Mouse (Mus musculus) CD8-positive naive resting alpha-beta T cell, adult 57 days (primary cell): Measurements from ENCODE around the gene Gm13757. TPM values are rescaled to one million over a fixed set of nuclear protein-coding genes. Genes with fewer than 3 reads are reported as not detected.

Experiments
- total RNA-seq: library from RNA; stranded (reverse); gene quantifications from one replicate; pipeline ENCODE4 v1.2.4, GENCODE M21; 2023

Gene Gm13757
- not detected for total RNA-seq

DNA sequence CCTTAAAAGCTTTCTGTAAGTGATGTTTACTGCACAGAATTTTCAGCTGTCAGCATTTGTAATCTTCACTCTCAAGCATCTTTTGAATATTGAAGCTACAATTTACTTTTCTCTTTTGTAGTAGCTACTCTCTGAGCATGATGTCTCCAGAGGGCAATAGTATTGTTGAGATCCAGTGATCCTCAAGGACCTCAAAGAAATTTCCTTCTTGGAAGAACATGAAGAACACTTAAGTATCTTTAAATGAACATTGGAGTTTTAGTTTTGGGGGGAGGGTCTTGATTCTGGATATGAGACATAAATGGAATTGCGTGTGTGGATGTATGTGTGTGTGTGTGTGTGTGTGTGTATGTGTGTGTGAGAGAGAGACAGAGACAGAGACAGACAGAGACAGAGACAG is at the start of gene Gm13757:
Gene Gm13757, minus strand, starts transcription at position 101 of the 400 bp plus-strand sequence.

DNA sequence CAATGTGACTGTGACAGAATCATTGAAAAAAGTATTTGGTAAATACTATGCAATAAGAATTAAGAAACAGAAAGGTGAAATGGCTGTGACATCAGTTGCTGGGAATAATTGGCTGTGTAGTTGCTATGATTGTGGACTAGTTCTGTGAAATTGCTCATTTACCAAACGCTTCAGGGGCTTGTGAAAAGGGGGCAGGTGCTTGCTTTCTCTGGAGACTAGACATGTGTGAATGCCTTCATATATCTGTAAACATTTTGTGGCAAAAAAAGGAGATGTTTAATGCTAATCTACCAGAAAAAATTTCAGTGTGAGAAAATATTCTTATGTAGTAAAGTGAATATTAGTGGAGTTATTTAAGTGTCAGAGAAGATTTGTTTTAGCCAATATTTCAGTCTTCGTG is 44.1 kb upstream of the Gm13757 start, which contains the start of gene Olfr1185-ps1:
Gene Olfr1185-ps1, plus strand, starts transcription at position 301 of the 400 bp plus-strand sequence.

DNA sequence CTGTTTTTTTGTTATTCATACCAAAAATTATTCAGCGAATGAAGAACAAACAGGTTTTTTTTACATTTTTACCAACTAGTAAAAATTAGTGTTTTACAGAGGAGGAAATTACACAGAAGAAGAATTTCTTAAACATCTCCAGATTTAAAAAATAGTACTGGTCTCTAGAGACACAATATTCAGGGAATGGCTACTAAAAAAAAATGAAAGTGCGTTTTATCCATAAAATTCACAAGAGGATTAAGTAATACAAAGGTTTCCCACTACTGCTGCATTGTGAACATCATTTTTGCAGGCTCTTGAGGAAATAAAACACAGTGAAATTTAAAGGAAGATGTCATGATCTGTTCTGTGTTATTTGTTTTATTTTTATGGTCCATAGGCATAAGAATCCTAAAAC is 34.4 kb upstream of the Gm13757 start, which contains the start of gene Olfr1184:
Gene Olfr1184, plus strand, starts transcription at position 301 of the 400 bp plus-strand sequence.

DNA sequence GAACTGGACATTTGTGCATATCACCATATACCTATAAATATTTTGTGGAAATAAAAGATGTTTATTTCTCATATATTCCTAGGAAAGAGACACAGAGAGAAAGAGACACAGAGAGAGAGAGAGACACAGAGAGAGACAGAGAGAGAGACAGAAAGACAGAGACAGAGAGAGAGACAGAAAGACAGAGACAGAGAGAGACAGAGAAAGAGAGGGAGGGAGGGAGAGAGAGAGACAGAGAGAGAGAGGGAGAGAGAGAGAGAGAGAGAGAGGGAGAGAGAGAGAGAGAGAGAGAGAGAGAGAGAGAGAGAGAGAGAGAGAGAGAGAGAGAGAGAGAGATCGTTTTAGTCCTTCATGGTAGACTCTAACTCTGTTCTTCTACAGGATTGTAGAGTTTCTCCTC is 5.6 kb upstream of the Gm13757 start, which contains the start of gene Olfr1183:
Gene Olfr1183, plus strand, starts transcription at position 301 of the 400 bp plus-strand sequence.

DNA sequence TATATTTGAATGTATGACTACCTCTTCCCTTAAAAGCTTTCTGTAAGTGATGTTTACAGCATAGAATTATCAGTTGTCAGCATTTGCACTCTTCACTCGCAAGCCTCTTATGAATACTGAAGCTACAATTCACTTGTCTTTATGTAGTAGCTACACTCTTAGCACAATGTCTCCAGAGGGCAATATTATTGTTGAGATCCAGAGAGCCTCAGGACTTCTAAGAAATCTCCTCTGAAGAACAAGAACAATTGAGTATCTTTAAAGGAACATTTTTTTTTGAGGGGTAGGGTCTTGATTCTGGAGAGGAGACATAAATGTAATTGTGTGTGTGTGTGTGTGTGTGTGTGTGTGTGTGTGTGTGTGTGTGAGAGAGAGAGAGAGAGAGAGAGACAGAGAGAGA is 22.9 kb downstream of the Gm13757 start, which contains the start of gene Olfr1181:
Gene Olfr1181, minus strand, starts transcription at position 101 of the 400 bp plus-strand sequence.

DNA sequence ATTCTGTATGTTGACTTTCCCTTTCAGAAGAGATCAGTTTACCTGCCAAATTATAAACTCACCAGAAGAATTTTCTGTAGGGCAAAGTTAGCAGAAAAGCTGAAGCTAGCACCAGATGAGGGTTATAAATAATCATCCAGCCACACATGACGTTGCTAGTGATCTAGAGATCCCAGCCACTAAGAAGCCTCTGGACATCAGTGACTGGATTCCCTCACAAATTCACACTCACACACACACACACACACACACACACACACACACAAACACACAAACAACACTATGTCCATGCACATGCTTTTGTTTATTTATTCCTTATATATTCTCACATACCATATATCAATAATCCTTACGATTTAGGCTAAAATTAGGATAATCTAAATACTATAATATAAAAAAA is 29.9 kb downstream of the Gm13757 start, which contains the start of gene Olfr1180:
Gene Olfr1180, minus strand, starts transcription at position 101 of the 400 bp plus-strand sequence.

DNA sequence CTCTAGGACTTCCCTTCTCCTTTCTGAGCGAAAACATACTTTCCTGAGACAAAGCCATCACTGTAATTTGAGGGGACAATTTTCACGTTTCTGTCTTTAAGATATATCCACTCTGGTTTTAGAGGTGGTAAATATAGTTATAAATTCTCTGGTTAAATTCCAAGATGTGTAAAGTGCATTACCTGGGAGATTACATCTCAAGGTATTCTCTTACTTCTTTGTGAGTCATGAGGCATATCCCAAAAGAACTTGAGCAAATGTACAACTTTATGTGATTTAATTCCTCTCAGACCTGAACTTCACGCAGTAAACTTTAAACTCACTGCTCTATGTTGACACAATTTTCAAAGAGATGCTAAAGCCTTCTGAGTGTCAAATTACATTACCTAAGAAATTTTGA is 42.6 kb downstream of the Gm13757 start, which contains the start of gene Olfr1179:
Gene Olfr1179, minus strand, starts transcription at position 101 of the 400 bp plus-strand sequence.

Other genes with a start within 250 kb of the Gm13757 start
- not detected for gene Olfr1170, start 220.8 kb downstream of the Gm13757 start, total RNA-seq
- not detected for gene Olfr1173, start 169.3 kb downstream of the Gm13757 start, total RNA-seq
- not detected for gene Olfr1174-ps, start 134.0 kb downstream of the Gm13757 start, total RNA-seq
- gene Olfr1175-ps, start 121.9 kb downstream of the Gm13757 start, total RNA-seq = not detected
- not detected for gene Olfr1176, start 112.4 kb downstream of the Gm13757 start, total RNA-seq
- gene Olfr1177-ps, start 102.6 kb downstream of the Gm13757 start, total RNA-seq = not detected
- gene Olfr1178, start 62.1 kb downstream of the Gm13757 start, total RNA-seq = not detected
- gene Olfr1179, start 42.7 kb downstream of the Gm13757 start, total RNA-seq = not detected
- not detected for gene Olfr1180, start 30.0 kb downstream of the Gm13757 start, total RNA-seq
- not detected for gene Olfr1181, start 23.0 kb downstream of the Gm13757 start, total RNA-seq
- gene Olfr1183, start 5.7 kb upstream of the Gm13757 start, total RNA-seq = not detected
- gene Olfr1184, start 34.5 kb upstream of the Gm13757 start, total RNA-seq = not detected
- gene Olfr1185-ps1, start 44.2 kb upstream of the Gm13757 start, total RNA-seq = not detected
- gene Olfr1186, start 69.4 kb upstream of the Gm13757 start, total RNA-seq = not detected
- gene Olfr1188, start 107.8 kb upstream of the Gm13757 start, total RNA-seq = not detected
- gene Olfr1189, start 137.3 kb upstream of the Gm13757 start, total RNA-seq = not detected
- 0.12 TPM for gene Olfr1191-ps1, start 191.4 kb upstream of the Gm13757 start, total RNA-seq
- not detected for gene Olfr1192-ps1, start 199.4 kb upstream of the Gm13757 start, total RNA-seq
- gene Olfr1193, start 226.5 kb upstream of the Gm13757 start, total RNA-seq = not detected
- not detected for gene Olfr1195, start 240.1 kb upstream of the Gm13757 start, total RNA-seq